In the genomic region with DNA sequence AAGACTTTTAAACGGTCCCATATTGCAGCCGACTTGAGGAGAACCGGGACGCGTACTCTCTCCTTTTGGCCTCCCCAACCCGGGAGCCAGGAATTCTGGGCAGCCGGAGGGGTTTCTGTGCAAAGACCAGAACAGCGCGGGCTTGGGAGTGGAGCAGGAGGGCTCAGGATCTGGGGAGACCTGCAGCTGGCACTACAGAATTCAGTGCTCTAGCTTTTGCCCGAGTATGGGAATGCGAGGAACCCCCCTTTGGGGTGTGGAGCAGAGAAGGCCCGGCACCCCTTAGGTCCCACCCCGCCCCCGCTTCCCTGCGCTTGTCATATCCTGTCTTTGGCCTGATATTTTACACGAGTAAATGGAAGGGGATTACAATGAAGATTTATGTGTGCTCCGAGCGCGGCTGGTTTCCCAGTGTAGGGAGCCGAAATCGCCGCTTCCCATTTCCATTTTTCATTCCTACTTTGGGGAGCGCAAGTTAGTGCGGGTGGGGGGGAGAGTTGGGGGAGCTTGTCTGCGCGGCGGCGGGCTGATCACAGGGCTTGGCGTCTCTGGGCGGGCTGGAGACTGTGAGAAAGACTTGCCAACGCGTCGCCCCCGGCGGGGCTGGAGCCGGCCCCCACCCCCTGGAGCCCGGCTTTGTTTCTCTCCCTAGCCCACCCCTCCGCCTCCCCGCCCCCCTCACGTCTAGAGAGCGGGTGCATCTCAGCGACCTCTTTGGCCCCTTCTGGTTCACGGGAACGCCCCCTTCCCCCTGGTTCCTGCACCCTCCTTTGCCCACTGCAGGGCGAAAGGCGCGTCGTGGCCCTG, we compare ENCODE assay signal across 9 mouse cellular contexts. TPM values are rescaled to one million over a fixed set of nuclear protein-coding genes. Genes with fewer than 3 reads are reported as not detected.
DNase-seq lines count a peak whose midpoint lies in the region; ATAC-seq and TF ChIP-seq lines count a peak whose summit lies in the region.
"Had no signal": no experiment of that assay in that cellular context is flagged by ENCODE, and none has a peak within 500 bp of the region (broad histone marks: within the 10 kb centered on the region; RNA-seq: fewer than 3 reads in every experiment).

No protein-coding gene starts in this region.

- peak overlapping the region; percentile 95 for H3K27ac ChIP-seq in forebrain, embryonic 14.5 days (ENCODE audit: low read depth, low read length)
- H3K27ac ChIP-seq in liver, postnatal 0 days (ENCODE audit: low read depth): no peak overlapping the region

- WGBS in forebrain, embryonic 14.5 days: under 1% methylated on average over 43 of the region's 48 CpGs
- WGBS in liver, postnatal 0 days (ENCODE audit: insufficient replicate concordance): 2% methylated on average over 45 of the region's 48 CpGs

- H3K4me3 ChIP-seq in forebrain, embryonic 14.5 days (ENCODE audit: low read depth, low read length): peak overlapping the region; percentile 66
- peak overlapping the region; percentile 19; the same call in 1 of the 2 replicates for H3K4me3 ChIP-seq in liver, postnatal 0 days (ENCODE audit: low read depth, low read length)

- peak overlapping the region; percentile 90 for H3K4me2 ChIP-seq in forebrain, embryonic 14.5 days (ENCODE audit: low read length)
- H3K4me2 ChIP-seq in liver, postnatal 0 days (ENCODE audit: low read depth, low read length): 0 out of 2 replicates have a peak overlapping the region, but pooled peaks have one; percentile 22

- peak; percentile 3 for DNase-seq in adrenal gland, adult 2 months
- no peak for DNase-seq in adrenal gland, postnatal 14 days
- DNase-seq in 3T3-L1 (ENCODE audit: low read depth, low spot score): peak; percentile 60
- peak; percentile 58 for DNase-seq in forebrain, embryonic 14.5 days (ENCODE audit: low spot score)
- DNase-seq in liver, postnatal 0 days: no peak
- no peak for DNase-seq in spleen, adult 18-20 months
- DNase-seq in layer of hippocampus, adult 11-12 months (ENCODE audit: low spot score): no peak
- no peak for DNase-seq in gastrocnemius, postnatal 25 days

- no peaks in the 10 kb centered on the region for H3K9me3 ChIP-seq in forebrain, embryonic 14.5 days (replicated peaks; ENCODE audit: control insufficient read depth, low read length)
- no peaks in the 10 kb centered on the region for H3K9me3 ChIP-seq in liver, postnatal 0 days (ENCODE audit: low read length)

- peaks cover 50% of the 10 kb centered on the region for H3K27me3 ChIP-seq in forebrain, embryonic 14.5 days (replicated peaks; ENCODE audit: control insufficient read depth, insufficient read depth, low read length)
- H3K27me3 ChIP-seq in liver, postnatal 0 days (ENCODE audit: insufficient read depth, low read length): peaks cover 100% of the 10 kb centered on the region

- H3K4me1 ChIP-seq in forebrain, embryonic 14.5 days (ENCODE audit: control insufficient read depth, insufficient read depth, low read length): peaks cover 14% of the 10 kb centered on the region
- H3K4me1 ChIP-seq in liver, postnatal 0 days (ENCODE audit: insufficient read depth): peaks cover 17% of the 10 kb centered on the region

- ATAC-seq in forebrain, embryonic 14.5 days: peak; percentile 24
- ATAC-seq in liver, postnatal 0 days: no peak

- no peak for TF ChIP-seq CTCF in liver, postnatal 0 days (IDR thresholded peaks at IDR 0.05; ENCODE audit: low read depth)

- TF ChIP-seq EP300 in liver, postnatal 0 days (IDR thresholded peaks at IDR 0.05; ENCODE audit: low read depth): no peak

- peaks cover 5% of the 10 kb centered on the region; the same call in 1 of the 2 replicates for H3K36me3 ChIP-seq in forebrain, embryonic 14.5 days (ENCODE audit: control insufficient read depth, insufficient read depth, low read length)
- no peaks in the 10 kb centered on the region for H3K36me3 ChIP-seq in liver, postnatal 0 days (replicated peaks; ENCODE audit: insufficient read depth, low read length)

- peak overlapping the region; percentile 84 for H3K9ac ChIP-seq in forebrain, embryonic 14.5 days (ENCODE audit: low read length)
- no peak overlapping the region for H3K9ac ChIP-seq in liver, postnatal 0 days (replicated peaks)

RNA-seq across cellular contexts. Expression of gene Dlx2, which starts 5.7 kb away (rescaled TPM):
- under 1 TPM; 0.26 to 0.28 TPM for total RNA-seq in adrenal gland, adult 2 months (2021)
- 0.54 and 0.80 TPM in 2 replicates for polyA plus RNA-seq in adrenal gland, adult 2 months (2012; rRNA removed)
- total RNA-seq in adrenal gland, postnatal 14 days (2021): 0.19 and 0.22 TPM in 2 replicates
- 44.8 and 51.2 TPM in 2 replicates for polyA plus RNA-seq in forebrain, embryonic 14.5 days (2014; fragmentation: Nextera tagmentation; extraction: Ambion mirVana)
- polyA plus RNA-seq in liver, postnatal 0 days (2015; fragmentation: Nextera tagmentation; extraction: Ambion mirVana): not detected in 2 replicates
- not detected for total RNA-seq in gastrocnemius, postnatal 25 days (2021)
- polyA plus RNA-seq: cerebellum, adult 2 months had no signal

RNA-seq across cellular contexts. Expression of gene Dlx1, which starts 12.9 kb away (rescaled TPM):
- total RNA-seq in adrenal gland, adult 2 months (2021): under 1 TPM; 0.14 to 0.31 TPM
- 0.26 and 1.2 TPM in 2 replicates for polyA plus RNA-seq in adrenal gland, adult 2 months (2012; rRNA removed)
- 0.11 and 0.26 TPM in 2 replicates for total RNA-seq in adrenal gland, postnatal 14 days (2021)
- 155 and 176 TPM in 2 replicates for polyA plus RNA-seq in forebrain, embryonic 14.5 days (2014; fragmentation: Nextera tagmentation; extraction: Ambion mirVana)
- 0.06 and 0.09 TPM in 2 replicates for polyA plus RNA-seq in liver, postnatal 0 days (2015; fragmentation: Nextera tagmentation; extraction: Ambion mirVana)
- under 1 TPM in 1 of 2 experiments, not detected in 1; 0.13 TPM for total RNA-seq in gastrocnemius, postnatal 25 days (2021)

Comparison
In these comparisons a context has a peak if more than half of its experiments do, and no peak if none do; other contexts are left out.
1. DNase-seq: peak in adrenal gland, adult 2 months (single experiment), 3T3-L1 (single experiment) and forebrain, embryonic 14.5 days (single experiment); none in adrenal gland, postnatal 14 days (single experiment), liver, postnatal 0 days (single experiment), spleen, adult 18-20 months (0 of 2), layer of hippocampus, adult 11-12 months (single experiment) and gastrocnemius, postnatal 25 days (single experiment).